Mouse (Mus musculus) embryonic facial prominence, embryonic 13.5 days (tissue): Measurements from ENCODE around the gene Creld2. TPM values are rescaled to one million over a fixed set of nuclear protein-coding genes. Genes with fewer than 3 reads are reported as not detected.
A peak's percentile ranks its signal among the peaks of the same experiment; 100 is the strongest.
"Not testable (repeated sequence)": the region's sequence is repeated elsewhere in the genome, so short reads cannot be mapped to it uniquely, and the experiment has no call there.

Experiments
- ATAC-seq: fragments of 200-750 bp; cut with Nextera tagmentation; 2 replicates; pipeline ENCODE4 v1.8.0; 2017; ENCODE audit warnings: low read depth; ENCODE audit not compliant: insufficient number of reproducible peaks, insufficient read depth, low FRiP score, low TSS enrichment
- H3K27ac ChIP-seq: fragments of 300-500 bp; sonication (generic); 2 replicates; pipeline ENCODE4 v1.5.1; 2015; ENCODE audit warnings: moderate library complexity, mild to moderate bottlenecking, inconsistent platforms
- H3K27me3 ChIP-seq: fragments of 300-500 bp; sonication (generic); 2 replicates; pipeline ENCODE4 v1.6.1; 2015; ENCODE audit warnings: mild to moderate bottlenecking, inconsistent platforms
- H3K36me3 ChIP-seq: fragments of 300-500 bp; sonication (generic); 2 replicates; pipeline ENCODE4 v1.6.1; 2015; ENCODE audit warnings: mild to moderate bottlenecking, inconsistent platforms
- H3K4me1 ChIP-seq: fragments of 300-500 bp; sonication (generic); 2 replicates; pipeline ENCODE4 v1.6.1; 2015; ENCODE audit warnings: inconsistent platforms
- H3K4me2 ChIP-seq: fragments of 300-500 bp; sonication (generic); 2 replicates; pipeline ENCODE4 v1.6.1; 2015; ENCODE audit warnings: moderate library complexity, mild to moderate bottlenecking, inconsistent platforms
- H3K4me3 ChIP-seq: fragments of 300-500 bp; sonication (generic); 2 replicates; pipeline ENCODE4 v1.5.1; 2015; ENCODE audit warnings: mild to moderate bottlenecking, inconsistent platforms
- H3K9ac ChIP-seq: fragments of 300-500 bp; sonication (generic); 2 replicates; pipeline ENCODE4 v1.6.1; 2015; ENCODE audit warnings: mild to moderate bottlenecking, inconsistent platforms
- H3K9me3 ChIP-seq: fragments of 300-500 bp; sonication (generic); 2 replicates; pipeline ENCODE4 v1.6.1; 2016; ENCODE audit warnings: inconsistent platforms
- WGBS: fragments of 180-500 bp; shearing (Covaris S2); methylation state at CpG from one replicate; pipeline ENCODE4 v1.1.7; 2015; ENCODE audit warnings: mixed read lengths; 5-methylcytosine and 5-hydroxymethylcytosine counted together
- polyA plus RNA-seq: library from polyadenylated mRNA; unstranded; fragments of >200 nt; fragmentation: Nextera tagmentation; extraction: Ambion mirVana; gene quantifications from 2 replicates; pipeline ENCODE4 v1.2.1, GENCODE M21; 2015

Creld2 gene
- polyA plus RNA-seq, 1 experiment from 2014 or later: 74.7 TPM

DNA sequence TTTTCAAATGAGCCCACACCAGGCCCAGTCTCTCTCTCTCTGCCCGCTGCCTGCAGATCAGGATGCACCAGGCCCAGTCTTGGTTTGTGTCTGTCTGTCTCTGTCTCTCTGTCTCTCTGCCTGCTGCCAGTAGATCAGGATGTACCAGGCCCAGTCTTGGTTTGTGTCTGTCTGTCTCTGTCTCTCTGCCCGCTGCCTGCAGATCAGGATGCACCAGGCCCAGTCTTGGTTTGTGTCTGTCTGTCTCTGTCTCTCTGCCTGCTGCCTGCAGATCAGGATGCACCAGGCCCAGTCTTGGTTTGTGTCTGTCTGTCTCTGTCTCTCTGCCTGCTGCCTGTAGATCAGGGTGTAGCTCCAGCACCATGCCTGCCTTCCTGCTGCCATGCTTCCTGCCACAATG, 5.6 kb upstream of the Creld2 start:
- H3K9ac ChIP-seq, H3K4me3 ChIP-seq, H3K27ac ChIP-seq, H3K27me3 ChIP-seq, H3K9me3 ChIP-seq, H3K4me2 ChIP-seq, ATAC-seq, H3K4me1 ChIP-seq: not testable (repeated sequence)
- H3K36me3 ChIP-seq: peaks cover 60% of the 10 kb centered on the region
- WGBS: 95% methylated on average over 2 of the region's 2 CpGs

DNA sequence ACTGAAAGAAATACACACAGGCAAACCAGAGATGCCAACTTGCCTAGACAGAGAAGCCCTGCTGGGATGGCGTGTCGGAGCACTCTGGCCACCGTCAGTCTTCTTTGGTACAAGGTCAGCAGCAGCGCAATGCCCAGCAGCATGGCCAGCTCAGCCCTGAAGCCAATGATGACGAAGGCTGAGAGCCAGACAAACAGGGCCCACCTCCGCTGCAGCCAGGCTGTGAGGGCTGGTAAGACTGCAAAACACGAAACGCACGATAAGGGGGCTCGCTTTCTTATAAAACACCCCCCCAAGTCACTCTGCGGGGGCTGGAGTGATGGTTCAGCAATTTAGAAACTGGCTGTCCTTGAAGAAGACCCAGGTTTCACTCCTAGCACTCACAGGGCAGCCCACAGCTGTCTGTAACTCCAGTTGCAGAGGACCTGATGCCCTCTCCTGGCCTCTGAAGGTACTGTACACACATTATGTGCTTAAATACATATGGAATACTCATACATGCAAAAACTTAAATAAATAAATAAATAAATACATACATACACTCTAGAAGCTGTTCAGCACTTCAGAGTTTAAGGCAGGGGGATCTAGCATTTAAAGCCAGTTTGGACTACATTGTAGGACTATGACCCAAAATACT, 4.9 kb upstream of the Creld2 start:
- no peak overlapping the region for H3K4me2 ChIP-seq
- WGBS: 90% methylated on average over 11 of the region's 11 CpGs
- no peak overlapping the region for H3K27ac ChIP-seq
- H3K4me3 ChIP-seq: no peak overlapping the region
- peaks cover 54% of the 10 kb centered on the region for H3K36me3 ChIP-seq
- ATAC-seq: no peak
- peaks cover 6% of the 10 kb centered on the region for H3K4me1 ChIP-seq
- H3K27me3 ChIP-seq: no peaks in the 10 kb centered on the region
- no peak overlapping the region for H3K9ac ChIP-seq
- no peaks in the 10 kb centered on the region for H3K9me3 ChIP-seq

DNA sequence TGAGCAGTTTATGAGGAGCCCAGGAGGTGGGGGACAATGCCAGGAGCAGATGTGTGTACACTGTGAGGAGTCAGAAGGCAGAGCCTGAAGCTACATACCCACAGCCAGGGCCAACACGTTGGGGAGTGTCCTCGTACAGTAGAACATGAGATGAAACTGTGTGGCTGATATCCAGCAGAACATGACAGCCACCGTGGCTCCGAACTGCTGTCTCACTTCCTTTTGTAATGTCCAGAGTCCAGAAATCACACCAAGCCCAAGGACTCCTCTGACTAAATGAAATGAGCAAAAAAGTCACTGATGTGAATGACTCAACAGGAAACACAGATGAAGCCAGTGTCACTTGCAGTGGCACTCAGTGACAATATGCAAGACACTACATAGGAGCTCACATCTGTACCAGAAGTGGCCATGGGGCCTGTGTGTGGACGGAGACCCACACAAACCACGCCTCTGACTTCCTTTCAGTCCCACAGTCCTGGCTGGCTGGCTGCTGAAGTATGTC, 4.2 kb upstream of the Creld2 start:
- Histone ChIP-seq H3K27me3 (no peaks in the 10 kb centered on the region), H3K4me1 (peaks cover 9% of the 10 kb centered on the region), H3K4me2 (no peak overlapping the region), H3K36me3 (peaks cover 51% of the 10 kb centered on the region), H3K4me3 (no peak overlapping the region), H3K27ac (no peak overlapping the region), H3K9ac (no peak overlapping the region), H3K9me3 (no peaks in the 10 kb centered on the region)
- WGBS: 89% methylated on average over 6 of the region's 6 CpGs
- no peak for ATAC-seq

DNA sequence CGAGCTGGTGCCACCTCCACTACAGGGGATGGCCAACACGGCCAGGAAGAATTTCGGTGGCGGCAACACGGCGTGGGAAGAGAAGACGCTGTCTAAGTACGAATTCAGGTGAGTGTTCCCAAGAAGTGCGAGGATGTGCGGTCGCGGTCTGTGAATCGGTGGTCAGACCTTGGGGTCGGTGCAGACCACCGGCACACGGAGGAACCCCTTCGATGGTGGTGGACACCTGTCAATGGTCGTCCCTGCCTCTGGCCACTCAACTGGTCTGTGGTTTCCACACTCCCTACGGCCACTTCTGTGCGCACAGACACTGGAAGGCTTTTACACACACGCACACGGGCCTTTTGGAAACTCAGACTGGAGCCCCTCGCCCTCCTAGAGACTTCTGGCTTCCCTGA, 459 bp downstream of the Creld2 start:
- H3K4me1 ChIP-seq: peaks cover 16% of the 10 kb centered on the region
- no peak overlapping the region for H3K27ac ChIP-seq
- H3K9ac ChIP-seq: peak overlapping the region; percentile 89
- no peaks in the 10 kb centered on the region for H3K9me3 ChIP-seq
- peak overlapping the region; percentile 89 for H3K4me3 ChIP-seq
- WGBS: 2% methylated on average over 23 of the region's 23 CpGs
- H3K27me3 ChIP-seq: no peaks in the 10 kb centered on the region
- H3K36me3 ChIP-seq: peaks cover 51% of the 10 kb centered on the region
- H3K4me2 ChIP-seq: peak overlapping the region; percentile 92
- no peak for ATAC-seq

DNA sequence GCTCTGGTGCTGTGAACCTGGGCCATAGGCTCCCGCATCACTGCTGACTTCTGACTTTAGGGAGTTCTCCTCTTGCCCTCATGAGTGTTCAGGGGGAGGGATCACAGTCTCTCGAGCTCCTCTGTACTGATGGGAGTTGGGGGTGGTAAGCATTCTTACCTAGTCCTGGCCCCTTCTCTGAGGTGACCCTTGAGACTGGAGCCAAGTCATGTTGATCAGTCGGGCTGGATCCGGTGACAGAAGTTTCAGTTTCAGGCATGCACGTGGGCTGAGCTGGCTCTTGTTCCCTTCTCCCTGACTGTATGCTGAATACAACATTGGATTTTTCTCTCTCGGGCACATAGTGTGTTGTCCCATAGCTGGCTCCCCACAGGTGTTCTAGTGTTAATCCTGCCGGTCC, 2.0 kb downstream of the Creld2 start:
- Histone ChIP-seq H3K4me1 (peaks cover 16% of the 10 kb centered on the region), H3K9me3 (no peaks in the 10 kb centered on the region), H3K9ac (peak overlapping the region; percentile 28; the same call in 1 of the 2 replicates), H3K36me3 (peaks cover 53% of the 10 kb centered on the region), H3K4me2 (no peak overlapping the region), H3K4me3 (no peak overlapping the region), H3K27me3 (no peaks in the 10 kb centered on the region), H3K27ac (no peak overlapping the region)
- ATAC-seq: no peak
- WGBS: 83% methylated on average over 7 of the region's 7 CpGs

DNA sequence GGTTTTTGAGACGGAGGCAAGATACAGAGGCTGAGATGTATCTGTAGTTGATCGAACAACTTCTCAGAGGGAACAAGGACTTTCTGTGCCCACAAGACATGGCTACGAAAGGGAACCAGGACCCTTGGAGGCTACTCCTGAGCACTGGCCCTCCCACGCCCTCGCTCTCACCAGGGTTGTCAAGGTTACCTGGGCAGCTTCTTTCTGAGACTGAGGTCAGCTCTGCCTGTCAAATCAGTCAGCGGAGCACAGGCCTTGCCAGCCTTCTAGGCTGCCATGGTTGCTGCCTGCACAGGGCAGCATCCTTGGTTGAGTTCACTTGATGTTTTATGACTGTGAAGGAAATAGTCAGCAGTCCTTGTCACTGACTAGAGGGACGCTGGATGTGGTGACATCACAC, 3.1 kb downstream of the Creld2 start:
- Histone ChIP-seq H3K4me2 (no peak overlapping the region), H3K9me3 (no peaks in the 10 kb centered on the region), H3K36me3 (peaks cover 62% of the 10 kb centered on the region), H3K27me3 (no peaks in the 10 kb centered on the region), H3K4me1 (peaks cover 16% of the 10 kb centered on the region), H3K27ac (no peak overlapping the region), H3K9ac (no peak overlapping the region), H3K4me3 (no peak overlapping the region)
- 93% methylated on average over 7 of the region's 7 CpGs for WGBS
- no peak for ATAC-seq

DNA sequence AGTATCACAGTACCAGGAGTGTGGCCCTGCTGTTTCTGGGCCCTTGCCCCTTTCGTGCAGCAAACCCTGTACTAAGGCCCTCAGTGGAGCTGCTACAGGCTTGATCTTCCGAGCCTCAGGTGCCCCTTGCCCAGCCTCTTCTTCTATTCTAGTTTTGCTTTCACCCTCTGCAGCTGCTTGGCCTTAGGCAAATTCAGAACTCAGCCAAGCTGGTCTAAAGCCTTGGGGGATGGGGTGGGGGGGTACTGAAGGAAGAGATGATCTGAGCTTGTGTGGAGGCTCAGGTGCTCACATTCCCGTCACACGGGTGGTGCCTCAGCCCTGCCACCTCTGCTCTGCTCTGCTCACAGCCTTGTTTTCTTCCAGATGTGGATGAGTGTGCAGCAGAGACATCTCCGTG, 3.9 kb downstream of the Creld2 start:
- 88% methylated on average over 5 of the region's 5 CpGs for WGBS
- H3K36me3 ChIP-seq: peaks cover 62% of the 10 kb centered on the region
- no peak for ATAC-seq
- no peak overlapping the region for H3K9ac ChIP-seq
- H3K4me1 ChIP-seq: peaks cover 13% of the 10 kb centered on the region
- H3K27ac ChIP-seq: no peak overlapping the region
- no peak overlapping the region for H3K4me3 ChIP-seq
- H3K27me3 ChIP-seq: no peaks in the 10 kb centered on the region
- H3K9me3 ChIP-seq: no peaks in the 10 kb centered on the region
- no peak overlapping the region for H3K4me2 ChIP-seq

DNA sequence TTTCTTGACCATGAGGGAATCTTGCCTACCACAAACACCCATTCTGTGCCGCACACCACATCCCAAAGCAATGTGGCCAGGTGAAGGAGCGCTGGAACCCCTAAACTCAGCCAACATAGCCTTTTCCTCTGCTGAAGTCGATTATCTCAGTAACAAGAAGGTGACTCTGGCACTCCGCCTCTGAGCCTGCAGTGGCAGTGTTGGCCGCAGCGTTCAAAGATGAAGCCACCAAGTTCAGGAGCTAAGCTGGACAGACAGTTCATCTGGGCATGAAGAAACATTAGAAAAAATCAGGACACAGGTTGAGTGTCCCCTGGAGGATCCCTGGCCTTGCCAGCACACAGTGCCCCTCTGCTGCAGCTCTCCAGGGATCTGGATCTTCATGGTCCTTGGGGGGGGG, 8.0 kb downstream of the Creld2 start:
- Histone ChIP-seq H3K36me3 (peaks cover 48% of the 10 kb centered on the region), H3K4me3 (no peak overlapping the region), H3K27ac (no peak overlapping the region), H3K9me3 (no peaks in the 10 kb centered on the region), H3K4me2 (no peak overlapping the region), H3K9ac (no peak overlapping the region), H3K4me1 (peaks cover 4% of the 10 kb centered on the region), H3K27me3 (no peaks in the 10 kb centered on the region)
- whole genome bisulfite sequencing: 92% methylated on average over 6 of the region's 6 CpGs
- ATAC-seq: no peak

DNA sequence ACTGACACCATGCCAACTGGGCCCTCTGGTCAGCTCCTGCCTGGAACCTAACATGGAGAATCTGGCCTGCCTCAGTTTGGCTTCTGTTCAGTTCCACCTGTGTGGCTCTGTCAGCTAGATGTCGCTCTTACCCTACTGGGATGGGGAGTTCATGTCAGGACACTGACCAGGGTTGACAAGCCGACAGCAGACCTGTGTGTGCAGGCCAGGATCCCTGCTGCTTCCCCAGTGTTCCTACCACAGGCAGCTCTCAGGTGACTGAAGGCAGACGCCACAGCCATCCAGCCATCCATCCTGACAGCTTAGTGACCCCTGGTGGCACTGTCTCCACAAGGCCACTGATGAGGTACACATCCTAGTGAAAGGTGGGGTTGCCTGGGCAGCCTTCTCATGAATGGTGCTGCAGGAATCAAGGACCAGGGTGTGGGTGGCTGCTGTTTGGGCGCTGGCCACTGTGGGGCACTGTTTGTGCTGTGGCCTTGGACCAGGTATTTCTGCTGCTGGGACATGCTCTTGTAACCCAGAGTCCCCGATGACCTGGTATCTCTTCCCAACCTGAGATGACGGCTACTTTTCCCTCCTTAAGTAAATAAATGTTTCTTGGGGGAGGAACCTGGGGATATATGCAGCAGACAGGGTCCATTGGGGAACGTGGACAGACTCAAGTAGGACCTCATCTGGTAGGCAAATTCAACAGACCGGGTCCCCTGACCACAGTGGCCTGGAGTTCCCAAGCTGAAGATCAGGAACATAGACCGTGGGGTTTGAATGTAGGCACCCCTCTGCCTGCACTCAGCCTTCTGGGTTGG, 8.7 kb downstream of the Creld2 start:
- WGBS: 21% methylated on average over 9 of the region's 9 CpGs
- peaks cover 4% of the 10 kb centered on the region for H3K4me1 ChIP-seq
- H3K36me3 ChIP-seq: peaks cover 40% of the 10 kb centered on the region
- H3K4me2 ChIP-seq: no peak overlapping the region
- H3K27me3 ChIP-seq: no peaks in the 10 kb centered on the region
- no peak for ATAC-seq
- no peak overlapping the region for H3K27ac ChIP-seq
- no peak overlapping the region for H3K4me3 ChIP-seq
- no peaks in the 10 kb centered on the region for H3K9me3 ChIP-seq
- H3K9ac ChIP-seq: no peak overlapping the region

DNA sequence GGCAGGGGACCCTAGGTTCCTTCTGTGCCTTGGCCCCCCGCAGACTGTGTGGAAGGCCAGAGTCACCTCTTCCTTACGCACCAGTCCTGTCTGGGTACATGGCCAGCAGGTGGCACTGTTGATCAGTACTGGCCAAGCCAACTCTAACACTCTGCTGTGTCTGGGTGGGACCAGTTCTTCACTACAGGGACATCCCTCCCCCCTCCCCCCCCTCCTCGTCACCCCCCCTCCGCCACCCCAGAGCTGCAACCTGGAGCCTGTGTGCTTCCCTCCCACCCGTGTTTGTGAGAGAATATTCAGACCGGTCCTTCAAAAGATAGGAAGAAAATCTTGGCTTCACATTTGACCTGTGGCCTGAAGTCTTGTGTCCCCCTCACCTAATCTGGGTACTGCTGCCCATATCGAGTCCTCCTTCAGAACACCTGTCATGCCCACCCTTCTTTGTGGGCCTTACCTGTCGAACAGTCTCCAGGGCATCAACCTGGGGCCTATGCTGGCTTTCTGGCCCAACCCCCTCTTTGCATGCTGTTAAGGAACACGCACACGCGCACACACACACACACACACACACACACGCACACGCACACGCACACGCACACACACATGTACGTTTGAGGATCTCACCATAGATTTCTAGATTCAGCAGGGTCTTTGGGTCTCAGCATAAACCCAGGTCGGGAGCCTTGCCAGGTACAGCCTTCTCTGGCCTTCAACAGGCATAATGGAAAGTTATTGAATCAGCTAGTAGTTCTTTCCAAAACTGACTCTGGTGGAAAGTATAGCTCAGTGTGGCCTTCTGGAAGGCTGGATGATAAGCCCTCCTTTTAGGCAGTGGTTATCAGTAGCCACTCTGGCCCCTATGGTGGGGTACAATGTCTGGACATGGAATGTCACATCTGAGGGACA, 9.6 kb downstream of the Creld2 start:
- H3K4me3 ChIP-seq: no peak overlapping the region
- no peak overlapping the region for H3K9ac ChIP-seq
- H3K9me3 ChIP-seq: no peaks in the 10 kb centered on the region
- H3K4me1 ChIP-seq: peaks cover 4% of the 10 kb centered on the region
- ATAC-seq: peak; percentile 76
- no peak overlapping the region for H3K27ac ChIP-seq
- H3K36me3 ChIP-seq: peaks cover 32% of the 10 kb centered on the region
- no peaks in the 10 kb centered on the region for H3K27me3 ChIP-seq
- H3K4me2 ChIP-seq: no peak overlapping the region
- 51% methylated on average over 17 of the region's 17 CpGs for WGBS

DNA sequence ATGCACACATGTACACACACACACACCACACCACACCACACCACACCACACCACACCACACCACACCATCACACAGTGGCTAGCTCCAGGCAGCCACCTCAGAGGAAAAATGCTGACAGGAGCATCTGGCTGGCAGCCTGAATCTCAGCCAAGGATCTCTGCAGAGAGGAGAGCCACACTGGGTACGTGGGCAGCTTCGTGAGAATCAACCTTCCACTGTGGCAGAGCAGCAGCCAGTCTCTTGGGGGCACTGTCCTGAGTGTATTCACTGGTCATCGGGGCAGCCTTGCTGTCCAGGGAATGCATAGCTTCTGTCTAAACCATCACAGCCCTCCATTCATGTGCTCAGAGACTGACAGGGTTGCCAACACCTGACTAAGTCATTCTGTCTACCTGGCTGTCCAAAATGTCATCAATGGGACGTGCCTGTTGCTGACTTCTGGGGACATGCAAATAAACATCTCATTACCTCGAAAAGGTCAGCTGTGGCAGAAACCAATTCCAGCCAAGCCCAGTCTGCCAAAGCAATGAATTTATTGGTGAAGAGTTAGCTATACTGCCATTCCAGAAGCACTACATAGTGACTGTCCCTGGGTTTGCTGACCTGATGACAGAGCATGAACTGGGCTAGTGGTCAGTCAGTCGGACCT, 10.5 kb downstream of the Creld2 start:
- H3K27me3 ChIP-seq: no peaks in the 10 kb centered on the region
- no peak for ATAC-seq
- WGBS: 68% methylated on average over 6 of the region's 6 CpGs
- H3K4me2 ChIP-seq: no peak overlapping the region
- H3K9me3 ChIP-seq: no peaks in the 10 kb centered on the region
- H3K4me3 ChIP-seq: no peak overlapping the region
- peaks cover 23% of the 10 kb centered on the region for H3K36me3 ChIP-seq
- peaks cover 4% of the 10 kb centered on the region for H3K4me1 ChIP-seq
- H3K9ac ChIP-seq: no peak overlapping the region
- H3K27ac ChIP-seq: no peak overlapping the region
